Mouse (Mus musculus) thymus, adult 2 months (tissue): Measurements from ENCODE around the gene Zdhhc20. TPM values are rescaled to one million over a fixed set of nuclear protein-coding genes. Genes with fewer than 3 reads are reported as not detected.
"Not testable (repeated sequence)": the region's sequence is repeated elsewhere in the genome, so short reads cannot be mapped to it uniquely, and the experiment has no call there.

Experiments used
- DNase-seq: peaks from one replicate; pipeline ENCODE4 v3.0.0; 2021
- H3K27ac ChIP-seq: fragments of 200-500 bp; 2 replicates; pipeline ENCODE4 v1.5.1; 2012; ENCODE audit warnings: low read length, control low read depth; ENCODE audit not compliant: control insufficient read depth, insufficient read depth
- H3K27me3 ChIP-seq: fragments of 200-500 bp; 2 replicates; pipeline ENCODE4 v1.6.1; 2012; ENCODE audit warnings: mild to moderate bottlenecking, low read length, moderate library complexity, mixed read lengths; ENCODE audit not compliant: control insufficient read depth, insufficient read depth
- H3K36me3 ChIP-seq: fragments of 200-500 bp; 2 replicates; pipeline ENCODE4 v1.6.1; 2012; ENCODE audit warnings: mild to moderate bottlenecking, low read length, moderate library complexity; ENCODE audit not compliant: control insufficient read depth, insufficient read depth
- H3K4me1 ChIP-seq: fragments of 200-500 bp; replicated peaks from 2 replicates; pipeline ENCODE4 v1.6.1; 2012; ENCODE audit warnings: low read length; ENCODE audit not compliant: control insufficient read depth, insufficient read depth
- H3K4me3 ChIP-seq: fragments of 200-500 bp; 2 replicates; pipeline ENCODE4 v1.5.1; 2012; ENCODE audit warnings: mild to moderate bottlenecking, low read length, control low read depth, moderate library complexity; ENCODE audit not compliant: control insufficient read depth, insufficient read depth
- CTCF ChIP-seq: fragments of 200-500 bp; IDR thresholded peaks from 2 replicates; pipeline ENCODE4 v1.5.1; 2012; ENCODE audit warnings: mild to moderate bottlenecking, control low read depth, low read length, moderate library complexity, borderline replicate concordance; ENCODE audit not compliant: control insufficient read depth, poor library complexity, insufficient read depth; ENCODE audit errors: extremely low read depth
- POLR2A ChIP-seq: fragments of 200-500 bp; IDR thresholded peaks from 2 replicates; pipeline ENCODE4 v1.6.1; 2012; ENCODE audit warnings: mild to moderate bottlenecking, low read length, control low read depth, moderate library complexity; ENCODE audit not compliant: control insufficient read depth, poor library complexity, insufficient read depth; ENCODE audit errors: extremely low read depth
- WGBS: fragments of 180-500 bp; shearing (Covaris S2); methylation state at CpG from one replicate; pipeline ENCODE4 v1.1.7; 2018; 5-methylcytosine and 5-hydroxymethylcytosine counted together
- polyA plus RNA-seq: library from polyadenylated mRNA; depleted of rRNA; stranded (reverse); fragments of >200 nt; gene quantifications from 2 replicates; pipeline ENCODE4 v1.2.3, GENCODE M21; 2012

Zdhhc20 gene
- polyA plus RNA-seq, 1 experiment = 12.4 TPM

GRCm38 (mm10) chr14:57859520-57859919 is 30.6 kb downstream of the Zdhhc20 start:
- TF ChIP-seq CTCF = no peak
- no peak for TF ChIP-seq POLR2A
- no peak overlapping the region for H3K27ac ChIP-seq
- no peak overlapping the region for H3K4me3 ChIP-seq
- no peaks in the 10 kb centered on the region for H3K27me3 ChIP-seq
- H3K4me1 ChIP-seq = no peaks in the 10 kb centered on the region
- H3K36me3 ChIP-seq = peaks cover 12% of the 10 kb centered on the region; the same call in 1 of the 2 replicates
- no peak for DNase-seq

- H3K4me3 ChIP-seq = no peak overlapping the region
- WGBS = 98% methylated on average over 2 of the region's 2 CpGs
- no peaks in the 10 kb centered on the region for H3K4me1 ChIP-seq
- H3K36me3 ChIP-seq = peaks cover 12% of the 10 kb centered on the region; the same call in 1 of the 2 replicates
- no peak for DNase-seq
- no peak for TF ChIP-seq POLR2A
- no peak for TF ChIP-seq CTCF
- no peak overlapping the region for H3K27ac ChIP-seq
- no peaks in the 10 kb centered on the region for H3K27me3 ChIP-seq
Observed at GRCm38 (mm10) chr14:57858601-57859000, 31.5 kb downstream of the Zdhhc20 start.

DNA sequence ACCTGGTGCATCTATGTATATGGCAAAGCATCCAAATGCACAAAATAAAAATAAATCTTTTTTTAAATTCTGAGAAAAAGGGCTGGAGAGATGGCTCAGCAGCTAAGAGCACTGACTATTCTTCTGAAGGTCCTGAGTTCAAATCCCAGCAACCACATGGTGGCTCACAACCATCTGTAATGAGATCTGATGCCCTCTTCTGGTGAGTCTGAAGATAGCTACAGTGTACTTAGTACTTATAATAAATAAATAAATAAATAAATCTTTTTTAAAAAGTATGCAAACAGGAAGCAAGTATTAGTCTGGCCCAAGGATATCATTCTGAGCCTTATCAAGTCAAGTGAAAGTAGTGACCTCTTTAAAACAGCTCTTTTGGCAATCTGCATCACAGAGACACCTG is 34.0 kb downstream of the Zdhhc20 start:
- H3K36me3 ChIP-seq = peaks cover 13% of the 10 kb centered on the region; the same call in 1 of the 2 replicates
- not testable (repeated sequence) for H3K27me3 ChIP-seq, H3K4me1 ChIP-seq, DNase-seq, H3K27ac ChIP-seq, H3K4me3 ChIP-seq

GRCm38 (mm10) chr14:57852961-57853360 is 37.1 kb downstream of the Zdhhc20 start:
- Histone ChIP-seq H3K27ac (no peak overlapping the region), H3K36me3 (peaks cover 8% of the 10 kb centered on the region; the same call in 1 of the 2 replicates), H3K4me1 (no peaks in the 10 kb centered on the region), H3K27me3 (no peaks in the 10 kb centered on the region), H3K4me3 (no peak overlapping the region)
- no peak for TF ChIP-seq POLR2A
- WGBS = 99% methylated on average over 2 of the region's 2 CpGs
- DNase-seq = no peak

DNA sequence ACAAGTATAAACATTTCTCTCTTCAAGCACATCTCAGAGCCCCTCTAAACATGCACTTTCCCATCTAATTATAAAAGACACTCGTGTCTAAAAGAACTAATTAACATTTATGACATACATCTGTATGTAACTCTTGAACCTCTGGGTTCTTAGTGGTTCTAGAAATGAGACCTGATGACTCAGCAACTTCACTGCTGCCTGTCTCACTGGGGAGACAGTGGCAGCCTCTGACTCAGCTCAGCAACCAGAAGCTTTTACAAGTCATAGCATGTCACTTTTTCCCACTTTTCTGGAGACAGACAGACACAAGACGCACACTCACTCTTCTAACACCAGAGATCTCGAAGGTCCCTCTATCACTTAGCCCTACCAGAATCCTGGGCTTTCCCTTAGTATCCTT is 39.7 kb downstream of the Zdhhc20 start:
- peaks cover 20% of the 10 kb centered on the region; the same call in 1 of the 2 replicates for H3K36me3 ChIP-seq
- TF ChIP-seq CTCF (no peak), POLR2A (no peak)
- DNase-seq = no peak
- no peaks in the 10 kb centered on the region for H3K27me3 ChIP-seq
- H3K27ac ChIP-seq = no peak overlapping the region
- H3K4me3 ChIP-seq = no peak overlapping the region
- no peaks in the 10 kb centered on the region for H3K4me1 ChIP-seq
- 91% methylated on average over 3 of the region's 3 CpGs for WGBS

- 93% methylated on average over 2 of the region's 2 CpGs for WGBS
- H3K27me3 ChIP-seq = no peaks in the 10 kb centered on the region
- H3K36me3 ChIP-seq = peaks cover 20% of the 10 kb centered on the region; the same call in 1 of the 2 replicates
- no peak for TF ChIP-seq POLR2A
- no peak for TF ChIP-seq CTCF
- no peak overlapping the region for H3K4me3 ChIP-seq
- no peak overlapping the region for H3K27ac ChIP-seq
- H3K4me1 ChIP-seq = no peaks in the 10 kb centered on the region
- DNase-seq = no peak
Observed at GRCm38 (mm10) chr14:57848646-57849045, 41.4 kb downstream of the Zdhhc20 start.

GRCm38 (mm10) chr14:57848061-57848460 is 42.0 kb downstream of the Zdhhc20 start:
- DNase-seq, H3K27ac ChIP-seq, H3K27me3 ChIP-seq, H3K4me3 ChIP-seq, H3K4me1 ChIP-seq: not testable (repeated sequence)
- peaks cover 20% of the 10 kb centered on the region; the same call in 1 of the 2 replicates for H3K36me3 ChIP-seq
- 95% methylated on average over 5 of the region's 5 CpGs for WGBS

GRCm38 (mm10) chr14:57844535-57844934 is 45.5 kb downstream of the Zdhhc20 start:
- H3K27ac ChIP-seq = no peak overlapping the region
- TF ChIP-seq CTCF = no peak
- no peak for TF ChIP-seq POLR2A
- H3K27me3 ChIP-seq = no peaks in the 10 kb centered on the region
- no peak for DNase-seq
- no peaks in the 10 kb centered on the region for H3K4me1 ChIP-seq
- no peak overlapping the region for H3K4me3 ChIP-seq
- H3K36me3 ChIP-seq = peaks cover 38% of the 10 kb centered on the region
- 93% methylated on average over 3 of the region's 3 CpGs for WGBS
